Mouse (Mus musculus): ENCODE measurements at regions not wholly inside any gene's neighbourhood (a gene's known extent, or its start where the extent isn't known, plus 50 kb on each side); places are given as distances from the start of the nearest gene placed in this dataset.
"Not testable (repeated sequence)": the region's sequence is repeated elsewhere in the genome, so short reads cannot be mapped to it uniquely, and the experiment has no call there.

- DNase-seq = no peak
Observed at GRCm38 (mm10) chr15:62267536-62267935, 1344.7 kb upstream of the A1bg start.

- DNase-seq = no peak
Observed at GRCm38 (mm10) chr15:62266025-62266424, 1343.2 kb upstream of the A1bg start.

- DNase-seq = no peak
Observed at GRCm38 (mm10) chr15:62265484-62265937, 1342.7 kb upstream of the A1bg start.

- no peak for DNase-seq
Observed at GRCm38 (mm10) chr15:62264966-62265365, 1342.2 kb upstream of the A1bg start.

GRCm38 (mm10) chr15:62264183-62264582 lies 1341.4 kb upstream of the A1bg start:
- DNase-seq = no peak

- no peak for DNase-seq
Observed at GRCm38 (mm10) chr15:62262487-62262886, 1339.7 kb upstream of the A1bg start.

- no peak for DNase-seq
Observed at GRCm38 (mm10) chr15:62261520-62261919, 1338.7 kb upstream of the A1bg start.

- no peak for DNase-seq
Observed at GRCm38 (mm10) chr15:62258611-62259010, 1335.8 kb upstream of the A1bg start.

- no peak for DNase-seq
Observed at GRCm38 (mm10) chr15:62257955-62258354, 1335.1 kb upstream of the A1bg start.

GRCm38 (mm10) chr15:62257110-62257667 lies 1334.4 kb upstream of the A1bg start:
- no peak for DNase-seq

- DNase-seq = no peak
Observed at GRCm38 (mm10) chr15:62255571-62255970, 1332.8 kb upstream of the A1bg start.

GRCm38 (mm10) chr15:62253724-62254123 lies 1330.9 kb upstream of the A1bg start:
- DNase-seq = no peak

GRCm38 (mm10) chr15:62252078-62252833 lies 1329.4 kb upstream of the A1bg start:
- not testable (repeated sequence) for DNase-seq

GRCm38 (mm10) chr15:62249436-62249835 lies 1326.6 kb upstream of the A1bg start:
- no peak for DNase-seq

GRCm38 (mm10) chr15:62246561-62247079 lies 1323.8 kb upstream of the A1bg start:
- no peak for DNase-seq

GRCm38 (mm10) chr15:62245237-62245636 lies 1322.4 kb upstream of the A1bg start:
- DNase-seq = no peak

- no peak for DNase-seq
Observed at GRCm38 (mm10) chr15:62244819-62245218, 1322.0 kb upstream of the A1bg start.

GRCm38 (mm10) chr15:62240031-62240430 lies 1317.2 kb upstream of the A1bg start:
- DNase-seq = no peak

- DNase-seq = no peak
Observed at GRCm38 (mm10) chr15:62238503-62239045, 1315.8 kb upstream of the A1bg start.

GRCm38 (mm10) chr15:62236056-62236455 lies 1313.2 kb upstream of the A1bg start:
- no peak for DNase-seq

GRCm38 (mm10) chr15:62234182-62234760 lies 1311.5 kb upstream of the A1bg start:
- DNase-seq = no peak

- DNase-seq = no peak
Observed at GRCm38 (mm10) chr15:62233154-62233553, 1310.3 kb upstream of the A1bg start.

GRCm38 (mm10) chr15:62231709-62232108 lies 1308.9 kb upstream of the A1bg start:
- DNase-seq = no peak

GRCm38 (mm10) chr15:62230773-62231172 lies 1308.0 kb upstream of the A1bg start:
- DNase-seq = no peak

Measured in right cerebral cortex, postnatal 25 days (tissue).